Mouse (Mus musculus): ENCODE data around the gene Zfp51.
"Not testable (repeated sequence)": the region's sequence is repeated elsewhere in the genome, so short reads cannot be mapped to it uniquely, and the experiment has no call there.

Gene Zfp51

GRCm38 (mm10) chr17:21450138-21450704 lies at the start of gene Zfp51:
Gene Zfp51, plus strand, starts transcription at chr17:21450374.
- DNase-seq (ENCODE audit: low spot score): peak; percentile 83

GRCm38 (mm10) chr17:21422664-21423599 lies 27.2 kb upstream of the Zfp51 start, which contains the start of gene Zfp54:
Gene Zfp54, plus strand, starts transcription at chr17:21423227.
- peak; percentile 60 for DNase-seq (ENCODE audit: low spot score)

- not testable (repeated sequence) for DNase-seq (ENCODE audit: low spot score)
Measured at GRCm38 (mm10) chr17:21438806-21439400, 11.3 kb upstream of the Zfp51 start.

GRCm38 (mm10) chr17:21449669-21450068 lies 505 bp upstream of the Zfp51 start:
- DNase-seq (ENCODE audit: low spot score): peak; percentile 31

GRCm38 (mm10) chr17:21463550-21463949 lies 13.4 kb downstream of the Zfp51 start:
- DNase-seq (ENCODE audit: low spot score): no peak

GRCm38 (mm10) chr17:21472032-21472652 lies 22.0 kb downstream of the Zfp51 start:
- DNase-seq (ENCODE audit: low spot score): no peak

- no peak for DNase-seq (ENCODE audit: low spot score)
Measured at GRCm38 (mm10) chr17:21472653-21473307, 22.6 kb downstream of the Zfp51 start.

GRCm38 (mm10) chr17:21473362-21474190 lies 23.4 kb downstream of the Zfp51 start:
- DNase-seq (ENCODE audit: low spot score): no peak

- DNase-seq (ENCODE audit: low spot score): not testable (repeated sequence)
Measured at GRCm38 (mm10) chr17:21474729-21475128, 24.6 kb downstream of the Zfp51 start.

GRCm38 (mm10) chr17:21475290-21475689 lies 25.1 kb downstream of the Zfp51 start:
- DNase-seq (ENCODE audit: low spot score): not testable (repeated sequence)

GRCm38 (mm10) chr17:21476351-21476750 lies 26.2 kb downstream of the Zfp51 start:
- not testable (repeated sequence) for DNase-seq (ENCODE audit: low spot score)

GRCm38 (mm10) chr17:21478103-21478777 lies 28.1 kb downstream of the Zfp51 start:
- DNase-seq (ENCODE audit: low spot score): not testable (repeated sequence)

GRCm38 (mm10) chr17:21488760-21489499 lies 38.8 kb downstream of the Zfp51 start, which contains the start of gene Zfp53:
Gene Zfp53, plus strand, starts transcription at chr17:21488998.
- peak; percentile 72 for DNase-seq (ENCODE audit: low spot score)

GRCm38 (mm10) chr17:21489500-21490001 lies 39.4 kb downstream of the Zfp51 start:
- DNase-seq (ENCODE audit: low spot score): no peak

GRCm38 (mm10) chr17:21501365-21501764 lies 51.2 kb downstream of the Zfp51 start:
- no peak for DNase-seq (ENCODE audit: low spot score)

- no peak for DNase-seq (ENCODE audit: low spot score)
Measured at GRCm38 (mm10) chr17:21504524-21504923, 54.4 kb downstream of the Zfp51 start.

GRCm38 (mm10) chr17:21506258-21506657 lies 56.1 kb downstream of the Zfp51 start:
- DNase-seq (ENCODE audit: low spot score): no peak

- no peak for DNase-seq (ENCODE audit: low spot score)
Measured at GRCm38 (mm10) chr17:21509756-21510155, 59.6 kb downstream of the Zfp51 start.
